Mouse (Mus musculus) heart, adult 2 months (tissue): ENCODE results near the gene Vill.

Experiments
- CTCF ChIP-seq: fragments of 200-600 bp; IDR thresholded peaks from 2 replicates; pipeline ENCODE4 v1.8.1; 2022; ENCODE audit warnings: antibody characterized with exemption, mild to moderate bottlenecking, moderate library complexity
- EP300 ChIP-seq: fragments of 200-500 bp; IDR thresholded peaks from 2 replicates; pipeline ENCODE4 v1.6.1; 2011; ENCODE audit warnings: low read depth, low read length, control low read depth; ENCODE audit not compliant: insufficient read depth
- POLR2A ChIP-seq: fragments of 200-500 bp; IDR thresholded peaks from 2 replicates; pipeline ENCODE4 v1.6.1; 2011; ENCODE audit warnings: mild to moderate bottlenecking, low read depth, low read length, control low read depth; ENCODE audit not compliant: insufficient read depth

GRCm38 (mm10) chr9:119080040-119080675 lies 27.6 kb downstream of the Vill start:
- TF ChIP-seq CTCF (no peak), EP300 (no peak), POLR2A (no peak)
